Mouse (Mus musculus): Measurements from ENCODE around the gene C1qtnf5.

- TF ChIP-seq CTCF (IDR thresholded peaks at IDR 0.05; ENCODE audit: low read depth) (no peak), EP300 (IDR thresholded peaks at IDR 0.05; ENCODE audit: low read depth) (no peak)
Measured at GRCm38 (mm10) chr9:44080953-44081352, 26.1 kb upstream of the C1qtnf5 start.
